Mouse (Mus musculus): ENCODE data around the gene Slc38a8.

GRCm38 (mm10) chr8:119447781-119448170, 53.7 kb downstream of the Slc38a8 start:
- no peak for TF ChIP-seq CTCF (IDR thresholded peaks at IDR 0.05; ENCODE audit: low read depth)
- TF ChIP-seq EP300 (IDR thresholded peaks at IDR 0.05; ENCODE audit: low read depth) = no peak
